Mouse (Mus musculus): ENCODE measurements around the gene Smad6.

DNA sequence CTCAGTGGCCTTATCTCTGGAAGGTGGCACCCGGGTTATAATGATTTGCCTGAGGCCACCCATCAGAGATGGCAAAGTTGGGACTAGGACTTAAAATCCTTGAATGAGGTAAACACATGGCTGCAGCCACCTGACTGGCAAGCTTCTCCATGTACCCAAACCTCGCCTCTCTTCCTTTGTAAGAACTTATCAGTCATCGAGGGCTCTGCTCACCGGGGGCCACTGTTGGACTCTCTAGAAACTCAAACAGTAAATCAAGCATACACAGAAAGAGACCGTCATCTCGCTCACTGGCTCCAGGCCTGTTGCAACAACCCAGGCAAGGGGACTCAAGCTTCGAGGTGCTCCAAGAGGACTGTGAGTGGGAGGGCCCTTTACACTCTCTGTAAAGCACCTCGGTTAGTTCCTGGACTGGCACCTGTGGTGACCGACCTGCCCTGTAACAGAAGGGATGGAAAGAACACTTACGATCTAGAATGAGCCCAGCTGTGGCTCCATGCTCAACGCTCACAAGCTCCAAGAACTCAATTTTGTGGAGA lies 64.1 kb downstream of the Smad6 start:
- TF ChIP-seq POLR2A (IDR thresholded peaks at IDR 0.05; ENCODE audit: control insufficient read depth, extremely low read depth, insufficient read depth, low read length, poor library complexity), result no peak
- no peak for TF ChIP-seq CTCF (IDR thresholded peaks at IDR 0.05; ENCODE audit: borderline replicate concordance, control insufficient read depth, extremely low read depth, insufficient read depth, low read length, poor library complexity)
